Mouse (Mus musculus): ENCODE data around the gene Bag6. TPM values are rescaled to one million over a fixed set of nuclear protein-coding genes. Genes with fewer than 3 reads are reported as not detected.

The Bag6 gene
- polyA plus RNA-seq, 1 experiment from 2014 or later = 63.3 TPM

DNA sequence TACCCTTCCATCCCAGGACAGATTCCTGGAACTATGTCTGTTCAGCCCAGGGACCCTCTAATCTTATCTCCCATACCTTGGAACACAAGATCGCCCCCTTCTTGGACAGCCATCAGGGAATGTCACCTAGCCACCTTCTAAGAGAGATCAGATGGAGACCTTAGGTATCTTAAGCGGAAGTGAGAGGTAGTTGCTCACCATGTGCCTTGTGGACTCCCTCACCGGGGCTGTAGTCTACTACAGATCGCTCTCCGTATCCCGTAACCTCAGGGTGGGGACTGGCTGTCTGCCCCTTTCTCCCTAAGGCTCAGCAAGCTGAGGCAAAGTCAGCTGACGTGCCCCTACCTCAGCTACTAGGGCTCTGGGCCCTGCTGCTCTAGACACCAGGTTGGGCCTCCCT, 30.9 kb upstream of the Bag6 start:
- no peak for ATAC-seq (ENCODE audit: insufficient number of reproducible peaks, insufficient read depth, low FRiP score, low read depth)
- Histone ChIP-seq H3K27me3 (ENCODE audit: control insufficient read depth, insufficient read depth, low read length) (no peaks in the 10 kb centered on the region), H3K9ac (ENCODE audit: low read length) (no peak overlapping the region), H3K9me3 (ENCODE audit: control insufficient read depth, low read length) (no peaks in the 10 kb centered on the region), H3K36me3 (ENCODE audit: control insufficient read depth, insufficient read depth, low read length) (peaks cover 56% of the 10 kb centered on the region), H3K27ac (replicated peaks in 1 of 2; ENCODE audit: control insufficient read depth in 1 of 2, insufficient read depth in 1 of 2, low read depth in 2 of 2, low read length in 2 of 2) (no peak overlapping the region), H3K4me3 (ENCODE audit: control insufficient read depth in 1 of 2, insufficient read depth in 1 of 2, low read depth in 1 of 2, low read length in 2 of 2) (no peak overlapping the region), H3K4me2 (ENCODE audit: low read length) (no peak overlapping the region), H3K4me1 (ENCODE audit: control insufficient read depth in 2 of 2, insufficient read depth in 2 of 2, low read length in 2 of 2) (peaks cover 7 to 12% of the 10 kb centered on the region in 2 experiments; a peak in 3 of 4 replicates)
- 80% methylated on average over 7 of the region's 7 CpGs for WGBS

- Histone ChIP-seq H3K4me2 (ENCODE audit: low read length) (no peak overlapping the region), H3K27ac (replicated peaks in 1 of 2; ENCODE audit: control insufficient read depth in 1 of 2, insufficient read depth in 1 of 2, low read depth in 2 of 2, low read length in 2 of 2) (no peak overlapping the region), H3K9ac (ENCODE audit: low read length) (no peak overlapping the region), H3K27me3 (ENCODE audit: control insufficient read depth, insufficient read depth, low read length) (no peaks in the 10 kb centered on the region), H3K4me3 (ENCODE audit: control insufficient read depth in 1 of 2, insufficient read depth in 1 of 2, low read depth in 1 of 2, low read length in 2 of 2) (no peak overlapping the region), H3K9me3 (ENCODE audit: control insufficient read depth, low read length) (no peaks in the 10 kb centered on the region), H3K36me3 (ENCODE audit: control insufficient read depth, insufficient read depth, low read length) (peaks cover 49% of the 10 kb centered on the region), H3K4me1 (ENCODE audit: control insufficient read depth in 2 of 2, insufficient read depth in 2 of 2, low read length in 2 of 2) (peaks cover 7 to 12% of the 10 kb centered on the region in 2 experiments; a peak in 3 of 4 replicates)
- 58% methylated on average over 6 of the region's 6 CpGs for whole genome bisulfite sequencing
- no peak for ATAC-seq (ENCODE audit: insufficient number of reproducible peaks, insufficient read depth, low FRiP score, low read depth)
Observed at GRCm38 (mm10) chr17:35104754-35105153, 30.2 kb upstream of the Bag6 start.

GRCm38 (mm10) chr17:35105740-35106389, 29.1 kb upstream of the Bag6 start:
- H3K4me1 ChIP-seq (ENCODE audit: control insufficient read depth in 2 of 2, insufficient read depth in 2 of 2, low read length in 2 of 2) = peaks cover 7 to 12% of the 10 kb centered on the region in 2 experiments; a peak in 3 of 4 replicates
- no peak overlapping the region for H3K4me3 ChIP-seq (ENCODE audit: control insufficient read depth in 1 of 2, insufficient read depth in 1 of 2, low read depth in 1 of 2, low read length in 2 of 2)
- H3K27me3 ChIP-seq (ENCODE audit: control insufficient read depth, insufficient read depth, low read length) = no peaks in the 10 kb centered on the region
- H3K9me3 ChIP-seq (ENCODE audit: control insufficient read depth, low read length) = no peaks in the 10 kb centered on the region
- ATAC-seq (ENCODE audit: insufficient number of reproducible peaks, insufficient read depth, low FRiP score, low read depth) = no peak
- H3K27ac ChIP-seq (replicated peaks in 1 of 2; ENCODE audit: control insufficient read depth in 1 of 2, insufficient read depth in 1 of 2, low read depth in 2 of 2, low read length in 2 of 2) = no peak overlapping the region
- 0 out of 2 replicates have a peak overlapping the region, but pooled peaks have one; percentile 38 for H3K9ac ChIP-seq (ENCODE audit: low read length)
- 0 out of 2 replicates have a peak overlapping the region, but pooled peaks have one; percentile 11 for H3K4me2 ChIP-seq (ENCODE audit: low read length)
- 27% methylated on average over 13 of the region's 13 CpGs for WGBS
- H3K36me3 ChIP-seq (ENCODE audit: control insufficient read depth, insufficient read depth, low read length) = peaks cover 38% of the 10 kb centered on the region

DNA sequence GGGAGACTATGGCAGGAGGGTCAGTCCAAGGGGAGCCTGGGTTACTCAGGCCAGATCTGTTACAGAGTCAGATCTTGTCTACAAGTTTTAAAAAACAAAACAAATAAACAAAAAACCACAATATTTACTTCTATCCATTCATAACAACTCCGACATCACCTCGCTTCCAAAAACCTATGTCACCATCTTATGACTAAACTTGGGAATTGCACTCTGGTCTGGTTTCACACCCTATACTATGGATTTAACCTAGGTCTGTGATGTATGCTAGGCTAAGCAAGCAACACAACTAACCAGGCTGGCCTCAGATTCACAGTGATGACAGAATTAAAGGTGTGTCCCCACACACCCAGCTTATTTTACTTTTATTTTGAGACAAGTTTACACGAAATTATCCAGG, 28.5 kb upstream of the Bag6 start:
- H3K36me3 ChIP-seq (ENCODE audit: control insufficient read depth, insufficient read depth, low read length) = peaks cover 31% of the 10 kb centered on the region
- 68% methylated on average over 3 of the region's 3 CpGs for WGBS
- H3K27ac ChIP-seq (replicated peaks in 1 of 2; ENCODE audit: control insufficient read depth in 1 of 2, insufficient read depth in 1 of 2, low read depth in 2 of 2, low read length in 2 of 2) = no peak overlapping the region
- no peak overlapping the region for H3K9ac ChIP-seq (ENCODE audit: low read length)
- H3K27me3 ChIP-seq (ENCODE audit: control insufficient read depth, insufficient read depth, low read length) = no peaks in the 10 kb centered on the region
- H3K4me1 ChIP-seq (ENCODE audit: control insufficient read depth in 2 of 2, insufficient read depth in 2 of 2, low read length in 2 of 2) = peaks cover 7 to 12% of the 10 kb centered on the region in 2 experiments; a peak in 3 of 4 replicates
- no peaks in the 10 kb centered on the region for H3K9me3 ChIP-seq (ENCODE audit: control insufficient read depth, low read length)
- H3K4me3 ChIP-seq (ENCODE audit: control insufficient read depth in 1 of 2, insufficient read depth in 1 of 2, low read depth in 1 of 2, low read length in 2 of 2) = no peak overlapping the region
- ATAC-seq (ENCODE audit: insufficient number of reproducible peaks, insufficient read depth, low FRiP score, low read depth) = no peak
- H3K4me2 ChIP-seq (ENCODE audit: low read length) = no peak overlapping the region

GRCm38 (mm10) chr17:35108097-35108496, 26.9 kb upstream of the Bag6 start, which contains the start of gene Ly6g5c:
Gene Ly6g5c (plus strand): TSS chr17:35108279.
- no peaks in the 10 kb centered on the region for H3K9me3 ChIP-seq (ENCODE audit: control insufficient read depth, low read length)
- H3K4me1 ChIP-seq (ENCODE audit: control insufficient read depth in 2 of 2, insufficient read depth in 2 of 2, low read length in 2 of 2) = peaks cover 5% of the 10 kb centered on the region in 2 experiments; a peak in 3 of 4 replicates
- no peak for ATAC-seq (ENCODE audit: insufficient number of reproducible peaks, insufficient read depth, low FRiP score, low read depth)
- no peak within 1 kb of the TSS for H3K9ac ChIP-seq (ENCODE audit: low read length)
- no peak within 1 kb of the TSS for H3K27ac ChIP-seq (replicated peaks in 1 of 2; ENCODE audit: control insufficient read depth in 1 of 2, insufficient read depth in 1 of 2, low read depth in 2 of 2, low read length in 2 of 2)
- no peak within 1 kb of the TSS for H3K4me3 ChIP-seq (ENCODE audit: control insufficient read depth in 1 of 2, insufficient read depth in 1 of 2, low read depth in 1 of 2, low read length in 2 of 2)
- no peaks in the 10 kb centered on the region for H3K27me3 ChIP-seq (ENCODE audit: control insufficient read depth, insufficient read depth, low read length)
- H3K4me2 ChIP-seq (ENCODE audit: low read length) = no peak within 1 kb of the TSS
- 82% methylated on average over 6 of the region's 6 CpGs for WGBS
- H3K36me3 ChIP-seq (ENCODE audit: control insufficient read depth, insufficient read depth, low read length) = peaks cover 16% of the 10 kb centered on the region

GRCm38 (mm10) chr17:35111774-35112173, 23.2 kb upstream of the Bag6 start:
- Histone ChIP-seq H3K36me3 (ENCODE audit: control insufficient read depth, insufficient read depth, low read length) (peaks cover 30% of the 10 kb centered on the region), H3K9me3 (ENCODE audit: control insufficient read depth, low read length) (no peaks in the 10 kb centered on the region), H3K4me1 (ENCODE audit: control insufficient read depth in 2 of 2, insufficient read depth in 2 of 2, low read length in 2 of 2) (no peaks in the 10 kb centered on the region), H3K4me2 (ENCODE audit: low read length) (peak overlapping the region; percentile 31; the same call in 1 of the 2 replicates), H3K9ac (ENCODE audit: low read length) (0 out of 2 replicates have a peak overlapping the region, but pooled peaks have one; percentile 41), H3K27ac (replicated peaks in 1 of 2; ENCODE audit: control insufficient read depth in 1 of 2, insufficient read depth in 1 of 2, low read depth in 2 of 2, low read length in 2 of 2) (peak overlapping the region; percentile 61 to 65; a peak in 2 of 4 replicates), H3K4me3 (ENCODE audit: control insufficient read depth in 1 of 2, insufficient read depth in 1 of 2, low read depth in 1 of 2, low read length in 2 of 2) (no peak overlapping the region), H3K27me3 (ENCODE audit: control insufficient read depth, insufficient read depth, low read length) (no peaks in the 10 kb centered on the region)
- no peak for ATAC-seq (ENCODE audit: insufficient number of reproducible peaks, insufficient read depth, low FRiP score, low read depth)
- 59% methylated on average over 9 of the region's 9 CpGs for WGBS

DNA sequence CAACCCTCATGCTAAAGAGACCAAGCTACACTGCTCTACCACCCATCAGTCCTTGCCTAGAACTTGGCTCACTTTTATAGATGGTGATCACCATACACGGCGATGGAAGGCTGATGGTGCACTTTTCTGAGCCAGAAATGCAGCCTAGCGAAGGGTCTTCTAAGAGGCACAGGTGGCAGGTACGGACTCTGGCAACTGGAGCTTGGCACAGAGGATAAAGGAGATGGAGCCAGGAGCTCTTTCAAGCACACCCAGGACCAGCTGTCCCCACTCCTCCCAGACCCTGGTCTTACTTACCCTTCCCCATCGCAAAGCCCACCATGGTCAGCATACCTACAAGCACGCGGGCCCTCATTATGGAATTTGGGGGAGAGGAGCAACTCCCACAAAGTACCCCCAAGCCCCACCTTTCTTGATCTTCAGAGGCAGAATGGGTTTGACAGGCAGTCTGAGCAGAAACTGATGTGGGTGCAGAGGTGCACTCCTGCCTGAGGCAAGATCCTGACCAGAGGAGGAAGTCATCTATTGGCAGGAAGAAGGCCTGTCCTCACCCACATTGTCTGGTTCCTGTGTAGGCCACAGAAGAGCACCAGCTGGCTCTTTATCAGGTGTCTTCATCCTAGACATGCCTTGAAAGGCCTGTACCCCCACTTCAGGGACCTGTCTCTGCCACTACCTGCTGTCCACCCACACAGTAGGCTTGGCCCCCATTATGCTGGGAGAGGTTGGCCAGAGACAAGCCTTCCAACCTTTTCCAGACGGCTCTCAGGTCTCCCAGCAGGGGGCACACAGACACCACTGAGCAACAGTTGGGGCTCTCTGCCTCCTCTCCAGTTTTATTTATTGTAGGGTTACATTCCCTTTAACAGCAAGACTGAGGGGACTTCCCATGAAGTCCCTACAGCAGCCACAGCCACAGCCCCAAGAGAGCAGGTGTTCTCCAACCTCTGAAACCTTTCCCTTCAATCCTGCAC, 19.6 kb upstream of the Bag6 start, which contains the start of gene Ly6g5b:
Ly6g5b (minus strand) TSS at position 383 of the 974 bp plus-strand sequence.
- H3K27me3 ChIP-seq (ENCODE audit: control insufficient read depth, insufficient read depth, low read length) = no peaks in the 10 kb centered on the region
- H3K9me3 ChIP-seq (ENCODE audit: control insufficient read depth, low read length) = no peaks in the 10 kb centered on the region
- no peak within 1 kb of the TSS for H3K27ac ChIP-seq (replicated peaks in 1 of 2; ENCODE audit: control insufficient read depth in 1 of 2, insufficient read depth in 1 of 2, low read depth in 2 of 2, low read length in 2 of 2)
- no peak within 1 kb of the TSS for H3K4me3 ChIP-seq (ENCODE audit: control insufficient read depth in 1 of 2, insufficient read depth in 1 of 2, low read depth in 1 of 2, low read length in 2 of 2)
- no peak within 1 kb of the TSS for H3K4me2 ChIP-seq (ENCODE audit: low read length)
- WGBS = 80% methylated on average over 8 of the region's 8 CpGs
- H3K4me1 ChIP-seq (ENCODE audit: control insufficient read depth in 2 of 2, insufficient read depth in 2 of 2, low read length in 2 of 2) = peaks cover 2 to 7% of the 10 kb centered on the region in 2 experiments; a peak in 2 of 4 replicates
- H3K9ac ChIP-seq (ENCODE audit: low read length) = no peak within 1 kb of the TSS
- H3K36me3 ChIP-seq (ENCODE audit: control insufficient read depth, insufficient read depth, low read length) = peaks cover 60% of the 10 kb centered on the region
- no peak for ATAC-seq (ENCODE audit: insufficient number of reproducible peaks, insufficient read depth, low FRiP score, low read depth)
